Mouse (Mus musculus) bone marrow macrophage, adult 2 months (primary cell): ENCODE measurements around the gene Cntn2.

ENCODE experiments used
- CTCF ChIP-seq: IDR thresholded peaks from 2 replicates; pipeline ENCODE4 v1.5.1; 2012; ENCODE audit warnings: low read depth, mild to moderate bottlenecking, low read length, moderate library complexity
- POLR2A ChIP-seq: IDR thresholded peaks from 2 replicates; pipeline ENCODE4 v1.6.1; 2012; ENCODE audit warnings: mild to moderate bottlenecking, low read depth, low read length, borderline replicate concordance

DNA sequence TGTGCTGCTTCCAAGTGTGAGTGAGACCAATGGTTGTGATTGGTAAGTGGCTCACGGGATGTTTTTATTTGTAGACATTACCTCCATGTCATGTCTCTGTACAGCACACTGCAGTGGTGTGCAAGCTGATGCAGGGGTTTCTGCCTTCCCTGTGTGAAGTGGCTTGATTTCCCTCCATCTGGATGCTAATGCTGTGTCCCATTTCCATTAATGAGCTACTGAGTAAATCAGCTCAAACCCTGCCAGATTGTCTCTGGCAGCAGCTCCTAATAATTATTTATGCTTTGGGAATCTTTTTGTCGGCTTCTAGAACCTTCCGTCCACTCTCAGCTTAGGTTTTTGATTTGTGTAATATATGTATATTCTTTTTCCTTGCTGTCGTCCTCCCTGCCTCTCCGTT, 37.9 kb downstream of the Cntn2 start:
- no peak for TF ChIP-seq POLR2A
- TF ChIP-seq CTCF: no peak
